In the genomic region with DNA sequence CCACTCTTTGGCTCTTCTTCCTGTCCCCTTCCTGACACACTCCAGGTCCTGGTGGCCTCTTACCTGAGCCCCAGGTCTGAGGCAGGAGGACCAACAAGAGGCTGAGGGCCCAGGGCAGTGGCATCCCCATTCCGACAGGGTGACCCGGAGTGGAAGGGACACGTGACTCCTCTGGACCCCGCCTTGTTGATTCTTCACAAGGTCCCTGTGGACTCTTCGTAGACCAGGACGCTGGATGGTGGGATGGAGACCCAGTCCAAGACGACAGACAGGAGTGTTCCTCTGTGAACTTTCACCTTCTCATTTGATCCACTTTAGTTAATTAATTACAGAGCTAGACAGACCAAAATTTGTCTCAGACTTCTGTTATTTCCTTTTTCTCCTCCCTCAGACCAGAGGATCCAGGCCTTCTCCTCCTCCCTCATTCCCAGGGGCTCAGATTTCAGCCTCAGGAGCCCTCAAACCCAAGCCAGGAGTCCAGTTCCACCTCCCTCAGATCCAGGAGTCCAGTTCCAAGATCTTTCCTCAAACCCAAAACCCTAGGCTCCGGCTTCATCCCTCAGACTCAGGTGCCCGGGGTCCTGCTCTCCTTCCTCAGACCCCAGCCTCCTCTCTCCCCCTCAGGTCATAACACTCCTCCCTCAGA, we compare ENCODE assay signal across 8 mouse cellular contexts. TPM values are rescaled to one million over a fixed set of nuclear protein-coding genes. Genes with fewer than 3 reads are reported as not detected.
A peak's percentile ranks its signal among the peaks of the same experiment; 100 is the strongest.
DNase-seq lines count a peak whose midpoint lies in the region; ATAC-seq and TF ChIP-seq lines count a peak whose summit lies in the region.

No protein-coding gene starts in this region.

- peak overlapping the region; percentile 9; the same call in 1 of the 2 replicates for H3K4me3 ChIP-seq in hindbrain, embryonic 13.5 days
- H3K4me3 ChIP-seq in limb, embryonic 14.5 days (replicated peaks; ENCODE audit: low read length): peak overlapping the region; percentile 29

- H3K9me3 ChIP-seq in hindbrain, embryonic 13.5 days: no peaks in the 10 kb centered on the region
- H3K9me3 ChIP-seq in limb, embryonic 14.5 days (ENCODE audit: control insufficient read depth, low read length): no peaks in the 10 kb centered on the region

- no peak for ATAC-seq in hindbrain, embryonic 13.5 days (ENCODE audit: low FRiP score)
- ATAC-seq in limb, embryonic 14.5 days (ENCODE audit: low FRiP score, low read depth): no peak

- H3K27me3 ChIP-seq in hindbrain, embryonic 13.5 days: no peaks in the 10 kb centered on the region
- H3K27me3 ChIP-seq in limb, embryonic 14.5 days (ENCODE audit: control insufficient read depth, insufficient read depth, low read length): no peaks in the 10 kb centered on the region

- peaks cover 4% of the 10 kb centered on the region; the same call in 1 of the 2 replicates for H3K4me1 ChIP-seq in hindbrain, embryonic 13.5 days (replicated peaks)
- H3K4me1 ChIP-seq in limb, embryonic 14.5 days (ENCODE audit: control insufficient read depth, insufficient read depth, low read length): peaks cover 21% of the 10 kb centered on the region

- H3K27ac ChIP-seq in hindbrain, embryonic 13.5 days: no peak overlapping the region
- H3K27ac ChIP-seq in limb, embryonic 14.5 days (replicated peaks; ENCODE audit: low read depth, low read length): peak overlapping the region; percentile 88

- DNase-seq in adrenal gland, adult (ENCODE audit: inconsistent age in 2 of 2, low spot score in 1 of 2): peak; percentile 50 to 73
- DNase-seq in adrenal gland, adult 18-20 months (ENCODE audit: low spot score in 2 of 2): no peak
- DNase-seq in 3T3-L1 (ENCODE audit: low read depth, low spot score): peak; percentile 31
- no peak for DNase-seq in limb, embryonic 14.5 days (ENCODE audit: low spot score)
- no peak for DNase-seq in urinary bladder, postnatal 36 days (ENCODE audit: low spot score in 2 of 2)
- DNase-seq in urinary bladder, adult 2 months (ENCODE audit: low spot score): no peak
- DNase-seq in yolk sac, embryonic 10.5 days (ENCODE audit: low spot score): no peak

- no peak for TF ChIP-seq POLR2A in limb, embryonic 14.5 days (IDR thresholded peaks at IDR 0.05; ENCODE audit: borderline replicate concordance, extremely low read depth, insufficient read depth, insufficient read length)

- peak overlapping the region; percentile 24; the same call in 1 of the 2 replicates for H3K9ac ChIP-seq in hindbrain, embryonic 13.5 days
- H3K9ac ChIP-seq in limb, embryonic 14.5 days (ENCODE audit: low read depth, low read length, severe bottlenecking): peak overlapping the region; percentile 50

- 80% methylated on average over 9 of the region's 9 CpGs for WGBS in hindbrain, embryonic 13.5 days
- WGBS in limb, embryonic 14.5 days: 60% methylated on average over 9 of the region's 9 CpGs

- H3K36me3 ChIP-seq in hindbrain, embryonic 13.5 days: no peaks in the 10 kb centered on the region
- peaks cover 3% of the 10 kb centered on the region; the same call in 1 of the 2 replicates for H3K36me3 ChIP-seq in limb, embryonic 14.5 days (ENCODE audit: control insufficient read depth, insufficient read depth, low read length)

- no peak overlapping the region for H3K4me2 ChIP-seq in hindbrain, embryonic 13.5 days
- H3K4me2 ChIP-seq in limb, embryonic 14.5 days (replicated peaks; ENCODE audit: low read depth, low read length, severe bottlenecking): peak overlapping the region; percentile 59

RNA-seq across cellular contexts. Expression of a gene that starts 0.6 kb away (rescaled TPM):
- 100 to 1,000 TPM; 111 to 137 TPM for total RNA-seq in adrenal gland, adult 18-20 months (2021)
- polyA plus RNA-seq in hindbrain, embryonic 13.5 days (2015; fragmentation: Nextera tagmentation; extraction: Ambion mirVana): 26.9 and 28.3 TPM in 2 replicates
- 56.1 and 64.6 TPM in 2 replicates for polyA plus RNA-seq in limb, embryonic 14.5 days (2012; rRNA removed)
- polyA plus RNA-seq in limb, embryonic 14.5 days (2014; fragmentation: Nextera tagmentation; extraction: Ambion mirVana): 88.4 and 89.0 TPM in 2 replicates
- 144 and 157 TPM in 2 replicates for polyA plus RNA-seq in urinary bladder, adult 2 months (2012; rRNA removed)

RNA-seq across cellular contexts. Expression of a gene that starts 11.0 kb away (rescaled TPM):
- 10 to 100 TPM; 32.0 to 36.4 TPM for total RNA-seq in adrenal gland, adult 18-20 months (2021)
- polyA plus RNA-seq in hindbrain, embryonic 13.5 days (2015; fragmentation: Nextera tagmentation; extraction: Ambion mirVana): 93.8 and 103 TPM in 2 replicates
- 679 and 759 TPM in 2 replicates for polyA plus RNA-seq in limb, embryonic 14.5 days (2012; rRNA removed)
- 569 and 577 TPM in 2 replicates for polyA plus RNA-seq in limb, embryonic 14.5 days (2014; fragmentation: Nextera tagmentation; extraction: Ambion mirVana)
- 277 and 317 TPM in 2 replicates for polyA plus RNA-seq in urinary bladder, adult 2 months (2012; rRNA removed)

RNA-seq across cellular contexts. Expression of a gene that starts 21.2 kb away (rescaled TPM):
- 1,000 to 10,000 TPM; 1,173 to 1,310 TPM for total RNA-seq in adrenal gland, adult 18-20 months (2021)
- polyA plus RNA-seq in hindbrain, embryonic 13.5 days (2015; fragmentation: Nextera tagmentation; extraction: Ambion mirVana): 994 and 999 TPM in 2 replicates
- 563 and 814 TPM in 2 replicates for polyA plus RNA-seq in limb, embryonic 14.5 days (2012; rRNA removed)
- 1,719 and 1,751 TPM in 2 replicates for polyA plus RNA-seq in limb, embryonic 14.5 days (2014; fragmentation: Nextera tagmentation; extraction: Ambion mirVana)
- 903 and 1,312 TPM in 2 replicates for polyA plus RNA-seq in urinary bladder, adult 2 months (2012; rRNA removed)

RNA-seq across cellular contexts. Expression of a gene that starts 25.5 kb away (rescaled TPM):
- total RNA-seq in adrenal gland, adult 18-20 months (2021): 1,000 to 10,000 TPM; 1,445 to 1,619 TPM
- 770 and 846 TPM in 2 replicates for polyA plus RNA-seq in hindbrain, embryonic 13.5 days (2015; fragmentation: Nextera tagmentation; extraction: Ambion mirVana)
- polyA plus RNA-seq in limb, embryonic 14.5 days (2012; rRNA removed): 3,691 and 3,912 TPM in 2 replicates
- polyA plus RNA-seq in limb, embryonic 14.5 days (2014; fragmentation: Nextera tagmentation; extraction: Ambion mirVana): 1,718 and 1,777 TPM in 2 replicates
- 3,442 and 3,633 TPM in 2 replicates for polyA plus RNA-seq in urinary bladder, adult 2 months (2012; rRNA removed)

RNA-seq across cellular contexts. Expression of a gene that starts 33.0 kb away (rescaled TPM):
- total RNA-seq in adrenal gland, adult 18-20 months (2021): not detected
- 0.14 TPM in 1 of 2 replicates, not detected in the other for polyA plus RNA-seq in hindbrain, embryonic 13.5 days (2015; fragmentation: Nextera tagmentation; extraction: Ambion mirVana)
- polyA plus RNA-seq in limb, embryonic 14.5 days (2012; rRNA removed): 0.31 TPM in 1 of 2 replicates, not detected in the other
- 0.39 and 1.4 TPM in 2 replicates for polyA plus RNA-seq in limb, embryonic 14.5 days (2014; fragmentation: Nextera tagmentation; extraction: Ambion mirVana)
- 0.28 and 0.44 TPM in 2 replicates for polyA plus RNA-seq in urinary bladder, adult 2 months (2012; rRNA removed)

Comparison
In these comparisons a context has a peak if more than half of its experiments do, and no peak if none do; other contexts are left out.
1. DNase-seq: peak in adrenal gland, adult (2 of 2) and 3T3-L1 (single experiment); none in adrenal gland, adult 18-20 months (0 of 2), limb, embryonic 14.5 days (single experiment), urinary bladder, postnatal 36 days (0 of 2), urinary bladder, adult 2 months (single experiment) and yolk sac, embryonic 10.5 days (single experiment).